Mouse (Mus musculus) granulocyte monocyte progenitor cell, adult 5-6 weeks (primary cell): ENCODE measurements around the gene Serpinb9. TPM values are rescaled to one million over a fixed set of nuclear protein-coding genes. Genes with fewer than 3 reads are reported as not detected.

Experiments
- total RNA-seq, 2 experiments: library from RNA; stranded (forward) in 1 of 2; stranded (reverse) in 1 of 2; fragments of 200-712, 200-1000 nt in 1 of 2; fragments of >200 nt in 1 of 2; fragmentation: Nextera tagmentation in 1 of 2; gene quantifications; 2 replicates each; pipeline ENCODE4 v1.2.3; 2014 to 2017

Serpinb9 gene
- total RNA-seq, 2 experiments from 2014 or later = 4.2 to 5.0 TPM

Other genes starting within 250 kb of the Serpinb9 start
- gene Mylk4, start 219.3 kb upstream of the Serpinb9 start, total RNA-seq (2014; fragmentation: Nextera tagmentation) = not detected in 2 replicates
- gene Mylk4, start 219.3 kb upstream of the Serpinb9 start, total RNA-seq (2017) = not detected in 2 replicates
- gene Wrnip1, start 201.2 kb upstream of the Serpinb9 start, total RNA-seq (2014; fragmentation: Nextera tagmentation) = 27.1 and 44.0 TPM in 2 replicates
- 42.0 and 48.3 TPM in 2 replicates for gene Wrnip1, start 201.2 kb upstream of the Serpinb9 start, total RNA-seq (2017)
- not detected in 2 replicates for gene D930007J09Rik, start 200.4 kb upstream of the Serpinb9 start, total RNA-seq (2014; fragmentation: Nextera tagmentation)
- not detected in 2 replicates for gene D930007J09Rik, start 200.4 kb upstream of the Serpinb9 start, total RNA-seq (2017)
- gene Serpinb1a, start 152.1 kb upstream of the Serpinb9 start, total RNA-seq (2014; fragmentation: Nextera tagmentation) = 232 and 310 TPM in 2 replicates
- 511 and 544 TPM in 2 replicates for gene Serpinb1a, start 152.1 kb upstream of the Serpinb9 start, total RNA-seq (2017)
- not detected in 2 replicates for gene Serpinb1c, start 105.0 kb upstream of the Serpinb9 start, total RNA-seq (2014; fragmentation: Nextera tagmentation)
- not detected in 2 replicates for gene Serpinb1c, start 105.0 kb upstream of the Serpinb9 start, total RNA-seq (2017)
- 1.9 and 2.2 TPM in 2 replicates for gene Serpinb6b, start 38.0 kb upstream of the Serpinb9 start, total RNA-seq (2014; fragmentation: Nextera tagmentation)
- 5.1 and 5.9 TPM in 2 replicates for gene Serpinb6b, start 38.0 kb upstream of the Serpinb9 start, total RNA-seq (2017)
- gene Serpinb9b, start 24.2 kb downstream of the Serpinb9 start, total RNA-seq (2014; fragmentation: Nextera tagmentation) = not detected in 2 replicates
- gene Serpinb9b, start 24.2 kb downstream of the Serpinb9 start, total RNA-seq (2017) = not detected in 2 replicates
- gene Serpinb1b, start 75.3 kb downstream of the Serpinb9 start, total RNA-seq (2014; fragmentation: Nextera tagmentation) = not detected in 2 replicates
- not detected in 2 replicates for gene Serpinb1b, start 75.3 kb downstream of the Serpinb9 start, total RNA-seq (2017)
- gene Serpinb9c, start 156.5 kb downstream of the Serpinb9 start, total RNA-seq (2014; fragmentation: Nextera tagmentation) = not detected in 2 replicates
- gene Serpinb9c, start 156.5 kb downstream of the Serpinb9 start, total RNA-seq (2017) = not detected in 2 replicates
- not detected in 2 replicates for gene Serpinb9d, start 189.7 kb downstream of the Serpinb9 start, total RNA-seq (2014; fragmentation: Nextera tagmentation)
- not detected in 2 replicates for gene Serpinb9d, start 189.7 kb downstream of the Serpinb9 start, total RNA-seq (2017)
- gene Serpinb9e, start 246.4 kb downstream of the Serpinb9 start, total RNA-seq (2014; fragmentation: Nextera tagmentation) = not detected in 2 replicates
- not detected in 2 replicates for gene Serpinb9e, start 246.4 kb downstream of the Serpinb9 start, total RNA-seq (2017)